Mouse (Mus musculus): ENCODE data around the gene Smim11. TPM values are rescaled to one million over a fixed set of nuclear protein-coding genes. Genes with fewer than 3 reads are reported as not detected.

The Smim11 gene
- total and polyA plus RNA-seq, 3 experiments: 81.5 to 84.7 TPM; not detected in 1

- no peaks in the 10 kb centered on the region for H3K9me3 ChIP-seq (replicated peaks; ENCODE audit: insufficient read depth, low read length)
- TF ChIP-seq ZC3H11A (IDR thresholded peaks at IDR 0.05; ENCODE audit: low read depth, low read length) (peak; percentile 21; the same call in 1 of the 2 replicates), ZNF384 (IDR thresholded peaks at IDR 0.05; ENCODE audit: low read depth, low read length) (no peak), CHD1 (IDR thresholded peaks at IDR 0.05; ENCODE audit: low read depth, low read length) (no peak), KAT2A (conservative IDR thresholded peaks at IDR 0.05; ENCODE audit: low read depth, low read length) (no peak), USF2 (IDR thresholded peaks at IDR 0.05; ENCODE audit: borderline replicate concordance in 1 of 2, insufficient read depth in 1 of 2, low read depth in 1 of 2, low read length in 2 of 2) (no peak), E2F4 (IDR thresholded peaks at IDR 0.05; ENCODE audit: borderline replicate concordance, low read depth, low read length) (no peak), CTCF (IDR thresholded peaks at IDR 0.05 in 2 of 3, conservative IDR thresholded peaks at IDR 0.05 in 1 of 3; ENCODE audit: control insufficient read depth in 1 of 3, insufficient read depth in 1 of 3, low read depth in 2 of 3, low read length in 3 of 3, poor library complexity in 1 of 3, severe bottlenecking in 1 of 3) (peak; percentile 76 to 90 (median 77)), NELFE (IDR thresholded peaks at IDR 0.05; ENCODE audit: low read depth, low read length) (no peak), TAL1 (IDR thresholded peaks at IDR 0.05; ENCODE audit: low read length) (no peak), MXI1 (IDR thresholded peaks at IDR 0.05; ENCODE audit: low read depth, low read length) (no peak), RCOR1 (IDR thresholded peaks at IDR 0.05; ENCODE audit: low read depth, low read length) (no peak), SMC3 (IDR thresholded peaks at IDR 0.05; ENCODE audit: low read depth, low read length) (peak; percentile 68), ETS1 (IDR thresholded peaks at IDR 0.05; ENCODE audit: low read depth, low read length) (no peak), MYB (IDR thresholded peaks at IDR 0.05; ENCODE audit: low read depth, low read length) (no peak), MAX (IDR thresholded peaks at IDR 0.05; ENCODE audit: low read length) (no peak), BHLHE40 (IDR thresholded peaks at IDR 0.05; ENCODE audit: borderline replicate concordance, low read depth, low read length) (no peak), TCF12 (IDR thresholded peaks at IDR 0.05; ENCODE audit: low read depth, low read length) (no peak), POLR2A (IDR thresholded peaks at IDR 0.05; ENCODE audit: control insufficient read depth in 1 of 2, insufficient read depth in 1 of 2, low read depth in 1 of 2, low read length in 2 of 2, poor library complexity in 1 of 2) (no peak), GABPA (IDR thresholded peaks at IDR 0.05; ENCODE audit: low read depth, low read length) (no peak), GATA1 (IDR thresholded peaks at IDR 0.05; ENCODE audit: low read depth, low read length) (no peak), JUND (IDR thresholded peaks at IDR 0.05; ENCODE audit: low read depth, low read length) (no peak), RAD21 (IDR thresholded peaks at IDR 0.05; ENCODE audit: low read depth, low read length) (peak; percentile 55)
- DNase-seq (ENCODE audit: low read depth, low spot score): peak; percentile 73
- H3K9ac ChIP-seq (ENCODE audit: control insufficient read depth, low read depth, low read length, poor library complexity, severe bottlenecking): no peak overlapping the region
- no peaks in the 10 kb centered on the region for H3K4me1 ChIP-seq (ENCODE audit: control insufficient read depth in 1 of 2, insufficient read depth in 2 of 2, low read length in 2 of 2)
- no peak overlapping the region for H3K27ac ChIP-seq (ENCODE audit: control insufficient read depth, low read depth, low read length)
- no peaks in the 10 kb centered on the region for H3K79me2 ChIP-seq (ENCODE audit: control insufficient read depth, insufficient read depth, low read length, poor library complexity)
- no peaks in the 10 kb centered on the region; a peak in 2 of 4 replicates for H3K27me3 ChIP-seq (ENCODE audit: control insufficient read depth in 1 of 2, insufficient read depth in 2 of 2, low read length in 2 of 2)
- no peak overlapping the region for H3K4me3 ChIP-seq (ENCODE audit: control insufficient read depth in 1 of 2, insufficient read depth in 1 of 2, low read depth in 2 of 2, low read length in 2 of 2)
- no peaks in the 10 kb centered on the region for H3K36me3 ChIP-seq (ENCODE audit: control insufficient read depth in 1 of 2, insufficient read depth in 2 of 2, low read length in 2 of 2)
Measured at GRCm38 (mm10) chr16:92336280-92336679, 35.2 kb downstream of the Smim11 start.

All from MEL (cell line).